Mouse (Mus musculus) heart, adult 18-20 months (tissue): ENCODE results near the gene Pbx1. TPM values are rescaled to one million over a fixed set of nuclear protein-coding genes. Genes with fewer than 3 reads are reported as not detected.
"Not testable (repeated sequence)": the region's sequence is repeated elsewhere in the genome, so short reads cannot be mapped to it uniquely, and the experiment has no call there.

Experiments
- DNase-seq, 2 experiments: peaks; one replicate each; pipeline ENCODE4 v3.0.0; 2021 to 2022; ENCODE audit warnings: mixed read lengths in 1 of 2
- long read RNA-seq, 2 experiments: library from polyadenylated mRNA; stranded (forward); transcript quantifications; one replicate each; pipeline ENCODE4 v2.0.0; 2021
- total RNA-seq, 2 experiments: library from RNA; stranded (reverse); gene quantifications; 2 replicates each; pipeline ENCODE4 v1.2.3; 2021

Pbx1 gene
- 10 to 100 TPM; 49.2 to 51.9 TPM for total RNA-seq
- long read RNA-seq, experiment 1, partial matches to known transcripts, result 1 of 8 reads
- long read RNA-seq, experiment 1, other reads (novel, unspliced or antisense), result 7 of 8 reads
- long read RNA-seq, experiment 2, partial matches to known transcripts, result 0 of 1 reads
- long read RNA-seq, experiment 2, other reads (novel, unspliced or antisense), result 1 of 1 reads

DNA sequence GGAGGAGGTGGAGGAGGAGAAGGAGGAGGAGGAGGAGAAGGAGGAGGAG lies at the start of gene Pbx1:
Gene Pbx1 (minus strand): TSS at position 39 of the 49 bp plus-strand sequence.
- DNase-seq, result not testable (repeated sequence)

DNA sequence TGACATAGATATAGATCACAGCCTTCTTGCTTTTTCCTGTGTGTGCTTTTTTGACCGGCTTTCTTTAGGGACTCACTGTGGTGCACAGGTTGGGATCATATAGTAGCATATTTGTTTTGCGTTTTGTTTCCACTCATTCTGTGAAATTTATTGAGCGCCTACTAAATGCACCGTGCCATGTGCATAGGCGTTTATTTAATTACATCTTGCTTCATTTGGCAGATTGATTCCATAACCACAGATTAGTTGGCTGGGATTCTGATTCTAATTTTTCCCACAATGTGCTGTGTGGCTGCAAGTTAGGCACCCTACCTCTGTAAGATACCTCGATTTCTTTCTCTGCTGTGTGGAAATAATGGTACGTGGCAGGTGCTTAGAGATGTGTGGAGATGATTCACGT lies 47.6 kb upstream of the Pbx1 start:
- no peak for DNase-seq

DNA sequence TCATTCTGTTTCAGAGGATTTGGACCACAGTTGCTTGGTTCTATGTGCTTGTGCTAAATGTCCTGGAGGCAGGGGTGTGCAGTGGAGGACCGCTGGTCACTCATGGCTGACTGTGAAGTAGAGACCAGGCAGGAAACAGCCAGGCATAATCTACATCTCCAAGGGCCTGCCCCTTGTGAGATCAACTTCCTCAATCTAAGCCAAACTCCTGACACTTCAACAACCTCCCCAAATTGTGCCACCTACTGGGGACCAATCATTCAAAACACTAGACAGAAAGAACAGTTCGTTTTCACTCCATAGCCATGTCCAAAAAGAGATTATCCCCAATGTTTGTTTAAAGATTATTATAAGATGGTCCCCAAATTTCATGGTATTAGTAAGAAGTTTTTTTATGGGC lies 46.8 kb upstream of the Pbx1 start:
- DNase-seq, result peak in 1 of 2 experiments; percentile 11

DNA sequence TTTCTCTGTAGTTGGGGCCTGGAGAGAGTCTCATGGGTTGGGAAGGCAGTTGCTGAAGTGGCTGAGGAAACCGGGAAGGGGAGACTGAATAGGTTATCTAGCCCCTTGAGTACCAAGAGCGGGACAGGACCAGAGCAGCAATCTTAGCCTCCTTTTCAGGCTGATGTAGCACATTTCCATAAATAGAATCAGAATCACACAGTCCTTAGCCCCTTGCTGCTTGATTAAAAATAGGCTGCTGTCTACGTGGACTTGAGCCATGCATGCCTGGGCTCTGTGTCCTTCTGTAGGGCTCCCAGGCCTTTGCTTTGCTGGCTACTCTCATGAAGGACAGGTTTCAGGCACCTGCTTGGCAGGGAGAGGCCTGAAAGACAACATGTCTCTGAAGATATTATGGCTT lies 44.8 kb upstream of the Pbx1 start:
- DNase-seq, result peak; percentile 56 to 79

DNA sequence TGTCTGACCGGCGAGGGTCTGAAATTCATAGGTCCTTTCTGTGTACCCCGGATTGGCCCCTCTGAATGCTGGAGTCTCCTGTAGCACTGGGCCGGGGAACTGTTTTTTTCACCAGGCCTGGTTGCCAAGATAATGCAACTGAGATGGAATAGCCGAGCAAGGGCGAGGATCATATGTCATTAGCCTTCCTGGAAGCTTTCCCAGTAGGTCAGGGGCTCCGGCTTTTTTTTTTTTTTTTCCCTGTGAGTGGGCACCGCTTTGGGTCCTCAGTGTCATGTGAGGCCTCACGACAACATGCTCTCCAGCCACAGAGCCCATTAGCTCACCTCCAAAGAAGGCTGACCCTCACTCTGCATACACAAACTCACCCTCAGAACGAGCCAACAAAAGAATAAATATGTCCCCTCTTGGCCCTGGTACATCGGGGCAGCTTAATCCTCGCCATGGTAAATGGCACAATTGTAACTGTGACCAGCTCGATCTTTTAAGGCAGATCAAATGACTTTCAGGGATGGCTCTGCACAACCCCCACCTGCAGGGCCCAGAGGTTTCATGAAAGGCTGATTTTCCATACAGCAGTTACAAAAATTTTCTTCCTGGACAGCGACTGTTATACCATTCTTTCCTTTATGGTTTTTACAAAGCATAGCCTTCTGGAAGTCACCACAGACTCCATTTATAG lies 44.3 kb upstream of the Pbx1 start:
- DNase-seq, result peak in 1 of 2 experiments; percentile 11

DNA sequence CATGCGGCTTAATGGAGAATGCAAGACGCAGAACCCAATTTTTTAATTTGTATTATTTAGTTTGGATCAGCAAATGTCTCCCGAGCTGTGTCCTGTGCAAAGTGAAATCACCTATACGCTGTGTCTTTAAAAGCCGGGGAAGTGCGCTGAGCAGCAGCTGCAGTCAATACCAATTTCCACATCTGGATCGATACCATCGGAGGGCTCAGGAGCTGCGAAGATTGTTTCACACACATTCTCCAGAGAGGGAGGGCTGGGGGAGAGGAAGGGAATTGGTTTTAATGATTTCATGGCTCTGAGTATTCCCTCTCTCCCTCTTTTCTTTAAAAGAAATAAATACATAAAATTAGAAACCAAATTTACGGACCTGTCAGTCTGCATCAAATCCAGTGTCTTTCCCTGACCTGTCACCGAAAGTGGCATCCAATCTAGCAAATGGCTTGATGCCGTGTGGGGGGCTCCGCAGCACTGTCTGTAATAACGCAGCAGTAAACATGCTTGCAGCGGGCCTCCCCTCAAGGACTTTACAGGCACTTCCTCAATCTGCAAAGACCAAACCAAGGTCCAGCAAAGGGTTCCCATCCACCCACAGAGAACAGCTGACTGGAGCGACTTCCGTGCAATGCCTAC lies 43.6 kb upstream of the Pbx1 start:
- no peak for DNase-seq

DNA sequence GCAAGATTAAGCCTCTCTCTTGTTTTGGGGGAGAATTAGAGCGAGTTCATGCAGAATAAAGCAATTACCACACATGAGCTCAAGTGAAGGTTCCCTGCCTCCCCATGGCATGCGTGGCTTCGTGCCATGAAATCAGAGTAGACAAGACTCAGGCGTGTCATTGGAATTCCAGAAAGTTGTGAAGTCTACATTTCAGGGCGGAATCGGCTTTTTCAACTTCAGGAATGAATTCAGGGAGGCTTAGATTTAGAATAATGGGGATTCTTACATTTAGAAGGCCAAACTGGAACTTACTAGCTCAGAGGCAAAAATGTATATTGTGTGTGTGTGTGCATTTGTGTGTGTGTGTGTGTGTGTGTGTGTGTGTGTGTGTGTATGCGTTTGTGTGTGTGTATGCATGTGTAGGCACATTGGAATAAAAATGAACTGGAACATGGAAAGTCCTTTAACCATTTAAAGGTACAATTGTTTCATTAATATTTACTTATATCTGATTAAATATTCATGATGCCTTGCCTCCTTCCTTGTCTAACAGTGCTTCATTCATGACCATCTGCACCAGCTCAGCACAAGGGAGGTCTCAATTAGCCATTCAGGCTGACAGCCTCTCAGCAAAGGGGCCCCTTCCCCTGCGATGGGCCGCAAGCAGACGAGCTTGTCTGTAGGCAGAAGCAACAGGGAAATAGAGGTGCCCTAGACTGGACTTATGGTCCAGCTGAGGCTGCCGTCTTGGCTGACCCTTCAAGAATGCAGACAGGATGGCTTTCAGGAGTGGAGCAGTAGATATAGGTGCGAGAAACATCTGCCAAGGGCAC lies 41.4 kb upstream of the Pbx1 start:
- peak; percentile 10 to 28 for DNase-seq

DNA sequence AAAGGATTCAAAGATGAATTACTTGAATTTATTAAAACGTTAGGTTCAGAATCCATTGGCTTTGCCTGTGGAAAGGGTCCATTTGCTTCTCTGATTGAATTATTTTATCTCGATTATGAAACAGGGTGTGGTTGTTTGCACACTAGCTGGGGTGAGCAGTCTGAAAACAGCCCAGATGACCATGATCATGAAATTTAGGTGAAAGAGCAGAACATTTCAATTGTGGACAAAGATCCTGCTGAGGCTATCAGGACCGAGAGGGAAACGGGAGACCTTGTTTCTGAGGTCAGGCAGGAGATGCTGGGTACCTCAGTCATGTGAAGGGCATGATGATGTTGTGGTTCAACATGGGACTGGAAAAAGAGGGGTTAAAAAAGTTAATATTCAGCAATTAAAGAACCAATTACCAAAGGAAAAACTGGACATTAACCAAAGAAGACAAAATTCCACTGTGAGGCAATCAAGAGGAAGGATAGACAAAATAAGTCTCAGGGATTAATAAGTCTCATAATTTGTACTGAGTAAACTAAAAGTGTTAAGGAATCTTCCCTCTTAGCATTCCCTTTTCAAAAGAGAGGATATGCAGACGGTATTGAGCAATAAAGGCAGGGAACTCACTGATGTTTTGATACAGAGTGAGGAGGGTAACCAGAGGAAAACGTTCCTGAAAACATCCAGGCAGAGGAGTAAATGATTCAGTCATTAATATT lies 40.6 kb upstream of the Pbx1 start:
- no peak for DNase-seq

DNA sequence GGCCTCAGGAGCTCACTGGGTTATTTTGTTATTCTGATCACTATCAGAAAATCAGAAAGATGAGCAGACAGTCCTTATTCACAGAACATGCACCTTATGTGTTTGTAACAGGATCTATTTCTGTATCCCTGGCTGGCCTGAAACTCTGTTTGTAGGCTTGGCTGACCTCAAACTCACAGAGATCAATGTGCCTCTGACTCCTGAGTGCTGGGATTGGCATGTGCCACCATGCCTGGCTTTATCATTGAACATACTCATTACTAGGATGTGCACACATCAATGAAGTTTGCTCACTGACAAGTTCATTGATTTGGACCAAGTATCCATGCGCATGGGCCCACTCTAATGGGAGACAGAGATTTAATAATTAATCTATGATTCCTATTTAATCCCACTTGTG lies 27.4 kb upstream of the Pbx1 start:
- no peak for DNase-seq

DNA sequence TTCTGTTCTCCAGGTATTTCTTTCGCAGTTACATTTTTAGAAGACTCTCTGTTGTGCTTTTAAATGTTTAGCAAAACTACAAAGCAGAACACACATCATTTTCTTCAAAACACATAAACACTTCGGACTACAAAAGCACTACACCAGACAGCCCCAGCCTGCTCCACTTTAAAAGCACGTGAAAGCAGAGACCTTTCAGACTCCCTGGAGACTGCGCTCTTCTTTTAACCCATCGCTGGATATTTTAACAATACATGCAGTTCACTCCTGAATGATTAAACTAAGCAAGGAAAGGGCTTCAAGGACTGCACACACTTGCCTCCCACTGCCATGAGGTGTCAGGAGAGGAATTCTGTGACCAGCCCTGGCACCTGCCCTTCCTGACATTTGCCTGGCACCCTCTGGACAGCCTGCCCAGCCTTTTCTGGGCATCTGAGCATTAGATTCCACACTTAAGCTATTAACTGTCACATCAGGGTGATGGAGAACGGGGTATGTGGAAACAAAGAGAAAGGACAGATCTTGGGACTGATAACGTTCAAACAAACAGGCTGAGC lies 25.2 kb upstream of the Pbx1 start:
- DNase-seq, result peak; percentile 29 to 34

DNA sequence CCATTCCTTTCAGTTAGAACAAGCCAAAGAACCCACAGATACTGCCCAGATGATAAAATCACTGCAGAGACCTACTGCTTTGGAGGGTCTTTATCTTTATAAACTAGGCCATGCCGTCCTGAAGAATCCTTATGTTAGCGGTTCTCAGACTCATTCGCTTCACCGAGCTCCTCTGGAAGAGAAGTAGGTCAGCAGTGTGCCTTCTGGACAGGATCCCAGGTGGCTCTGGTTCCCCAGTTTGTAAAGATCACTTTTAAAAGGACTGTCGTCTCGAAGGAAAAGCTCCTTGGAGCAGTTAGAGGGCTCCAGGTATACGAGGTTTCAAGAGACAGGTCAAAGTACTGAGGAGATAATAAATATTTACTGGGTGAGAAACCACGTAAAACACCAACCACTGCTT lies 23.1 kb upstream of the Pbx1 start:
- DNase-seq, result no peak

DNA sequence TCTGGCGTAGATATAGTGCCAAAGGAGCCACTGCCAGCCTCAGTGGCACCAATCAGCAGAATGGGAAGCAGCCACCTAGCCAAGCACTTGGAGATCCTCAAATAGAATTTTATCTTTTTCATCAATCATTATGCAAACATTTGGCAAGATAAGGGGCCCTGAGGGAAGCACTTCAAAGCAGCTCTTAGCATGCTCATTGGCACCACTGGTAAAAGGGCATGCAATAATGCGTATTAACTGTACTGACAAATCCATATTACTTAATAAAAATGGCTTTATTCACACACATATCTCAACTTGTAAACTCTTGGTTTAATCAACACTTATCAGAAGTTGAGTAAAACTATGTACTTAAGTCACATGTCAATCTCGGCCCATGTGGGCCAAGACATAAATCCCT lies 1.6 kb upstream of the Pbx1 start:
- no peak for DNase-seq

DNA sequence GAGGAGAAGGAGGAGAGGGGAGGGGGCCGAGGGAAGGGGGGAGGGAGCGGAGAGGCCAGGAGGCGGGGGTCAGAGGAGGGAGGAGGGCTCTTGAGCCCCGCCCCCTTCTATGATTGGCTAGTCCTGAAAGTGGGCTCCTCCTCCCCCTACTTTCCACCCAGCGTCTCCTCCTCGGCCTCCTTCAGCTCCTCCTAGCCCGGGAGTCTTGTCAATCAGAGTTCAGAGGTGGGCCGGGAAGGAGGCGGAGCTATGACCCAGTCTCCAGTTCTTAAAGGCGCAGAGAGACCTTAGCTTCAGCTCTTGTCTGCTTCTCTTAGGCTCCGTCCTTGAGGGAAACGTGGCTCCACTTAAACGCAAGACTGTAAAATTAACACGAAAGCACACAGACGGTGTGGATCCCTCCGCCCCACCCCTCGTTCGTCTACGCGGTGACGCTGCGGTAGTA lies 233 bp upstream of the Pbx1 start:
- DNase-seq, result peak; percentile 96 to 99

DNA sequence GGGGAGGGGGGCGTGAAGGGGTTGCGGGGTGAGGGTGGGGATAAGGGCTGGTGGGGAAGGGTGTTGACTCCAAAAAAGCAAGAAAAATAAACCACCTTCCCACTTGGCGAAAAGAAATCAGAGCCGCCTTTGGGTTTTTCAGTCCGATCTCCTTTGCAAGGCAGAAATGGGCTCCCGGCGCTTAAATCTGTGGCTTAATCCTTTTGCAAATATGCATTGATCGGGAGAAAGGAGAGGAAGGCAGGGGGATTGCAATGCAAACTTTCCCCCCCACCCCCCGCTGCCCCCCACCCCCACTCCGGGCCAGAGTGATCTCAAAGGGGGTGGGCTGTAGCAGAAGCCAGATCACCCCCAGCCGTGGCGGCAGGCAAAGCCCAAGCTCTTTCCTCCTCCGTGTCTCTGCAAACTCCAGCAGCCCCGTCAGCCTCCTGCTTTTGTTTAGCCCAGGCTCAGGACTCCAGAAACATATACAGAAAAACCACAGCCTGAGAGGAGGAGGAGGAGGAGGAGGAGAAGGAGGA lies 299 bp downstream of the Pbx1 start:
- peak in 1 of 2 experiments; percentile 90 for DNase-seq

DNA sequence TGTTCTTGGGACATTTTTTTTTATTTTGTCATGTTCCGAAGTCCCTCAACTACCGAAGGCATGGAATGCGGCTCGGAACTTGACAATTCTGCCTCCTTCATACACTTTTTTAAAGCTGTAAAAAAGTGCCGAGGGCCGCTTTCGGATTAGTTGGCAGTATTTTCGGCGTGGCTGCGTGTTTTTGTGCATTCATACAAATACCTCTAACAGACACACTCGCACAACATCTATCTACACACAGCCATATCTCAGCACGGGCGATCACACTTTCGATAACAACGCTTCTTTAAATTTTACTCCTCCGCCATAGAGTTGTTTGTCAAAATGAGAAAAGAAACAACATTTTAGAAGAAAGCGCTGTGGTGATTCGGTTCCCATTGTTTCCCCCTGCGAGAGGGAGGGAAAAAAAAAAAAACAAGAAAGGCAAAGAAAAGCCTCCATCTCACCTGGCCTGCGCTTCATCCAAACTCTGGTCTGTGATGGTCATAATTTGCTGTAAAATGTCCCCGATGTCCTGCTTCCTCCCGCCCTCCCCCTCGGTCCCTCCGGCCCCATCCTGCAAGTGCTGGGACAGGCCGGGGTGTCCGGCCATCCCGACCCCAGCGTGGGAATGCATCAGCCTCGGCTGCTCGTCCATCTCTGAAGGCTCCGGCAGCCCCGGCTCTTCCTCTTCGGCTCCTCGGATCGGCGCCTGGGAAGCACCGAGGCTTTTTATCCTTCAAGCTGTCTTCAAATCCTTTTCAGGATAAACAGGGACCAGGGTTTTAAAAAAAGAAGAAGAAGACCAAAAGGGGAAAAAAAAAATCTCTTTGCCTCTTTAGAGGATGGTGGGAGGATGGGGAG lies 981 bp downstream of the Pbx1 start:
- peak; percentile 57 to 73 for DNase-seq

DNA sequence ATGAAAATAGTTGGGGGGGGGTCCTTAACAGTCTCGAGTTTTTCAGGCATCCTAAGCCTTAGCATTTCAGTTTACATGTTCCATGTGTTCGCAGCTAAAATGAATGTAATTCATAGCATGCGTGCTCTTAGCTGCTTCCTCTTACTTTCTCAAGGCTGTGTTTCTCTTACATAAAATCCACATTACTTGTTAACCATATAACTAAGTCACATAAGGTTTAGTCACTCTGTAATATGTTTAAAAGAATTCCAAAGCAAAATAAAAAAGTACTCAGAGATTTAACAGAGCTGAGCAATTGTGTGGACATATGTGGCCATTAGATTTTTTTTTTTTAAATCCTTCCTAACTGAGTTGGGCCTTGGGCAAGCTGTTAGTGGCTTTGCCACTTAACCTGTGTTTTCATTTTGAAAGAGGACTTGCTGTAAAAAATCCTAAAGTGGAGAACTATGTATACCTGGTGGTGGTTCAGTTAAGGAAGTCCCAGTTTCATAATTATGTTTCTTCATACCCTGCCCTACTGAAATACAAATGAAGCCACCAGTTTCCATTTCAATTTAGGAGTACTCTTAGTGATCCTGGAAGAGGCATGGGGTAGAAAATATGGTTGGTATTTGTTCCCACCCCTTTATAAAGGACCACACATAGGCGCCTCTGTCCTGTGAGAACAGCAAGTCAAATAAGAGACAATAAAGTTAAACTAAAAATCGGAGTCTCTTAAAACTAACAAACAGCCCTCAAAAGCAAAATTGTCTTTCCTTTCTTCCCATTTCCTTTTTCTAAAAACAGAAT lies 2.0 kb downstream of the Pbx1 start:
- peak in 1 of 2 experiments; percentile 25 for DNase-seq

DNA sequence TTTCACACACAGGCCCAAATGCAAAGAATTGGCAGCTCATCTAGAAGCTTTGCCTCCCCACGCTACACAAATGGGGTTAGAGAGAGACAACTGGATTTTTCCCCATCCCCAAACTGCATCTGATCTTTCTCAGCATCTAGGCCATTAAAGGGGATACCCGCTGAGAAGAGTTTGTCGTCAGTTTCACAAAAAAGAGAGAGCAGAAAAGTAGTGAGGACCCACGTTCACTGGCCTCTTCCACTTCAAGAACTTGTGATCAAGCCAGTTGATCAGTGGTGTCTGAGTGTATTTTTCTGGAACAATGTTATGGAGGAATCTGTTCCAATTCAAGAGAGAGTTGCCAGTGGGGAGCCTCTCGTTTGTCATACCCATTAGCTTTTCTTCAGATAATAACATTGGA lies 2.7 kb downstream of the Pbx1 start:
- DNase-seq, result peak in 1 of 2 experiments; percentile 53

DNA sequence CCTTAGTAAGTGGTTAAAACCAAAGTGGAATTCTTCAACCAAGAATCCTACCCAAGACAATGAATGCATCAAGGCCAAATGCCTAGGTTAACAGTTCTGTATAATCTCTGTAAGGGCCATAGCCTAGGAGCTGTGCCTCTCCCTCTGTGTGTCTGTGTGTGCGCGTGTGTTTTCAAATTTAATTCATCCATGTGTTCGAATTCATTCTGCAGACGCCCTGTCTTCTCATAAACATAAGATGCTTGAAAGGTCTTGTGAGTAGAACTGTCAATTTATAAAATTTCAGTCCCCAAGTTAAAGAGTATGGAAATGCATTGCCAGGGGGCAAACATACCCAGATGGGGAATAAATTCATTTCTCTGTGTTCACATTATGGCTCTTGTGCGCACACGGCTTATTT lies 3.8 kb downstream of the Pbx1 start:
- no peak for DNase-seq

DNA sequence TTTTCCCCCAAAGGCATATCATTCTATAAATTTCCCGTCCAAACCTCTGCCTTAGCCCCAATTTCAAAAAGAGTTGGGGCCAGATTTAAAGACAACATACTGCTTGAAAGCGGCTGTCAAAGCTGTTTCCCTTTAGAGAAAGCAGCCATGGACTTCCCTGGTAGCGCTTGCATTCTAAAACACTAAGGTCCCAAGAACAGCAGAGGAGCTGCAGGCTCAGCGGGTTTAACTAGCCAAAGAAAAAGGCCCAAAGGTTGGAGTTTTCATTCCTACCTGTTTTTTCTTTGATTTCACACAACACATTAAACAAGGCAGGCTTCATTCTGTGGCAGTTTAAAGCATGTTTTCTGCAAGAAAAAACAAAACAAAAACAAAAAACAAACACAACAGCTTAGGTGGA lies 4.5 kb downstream of the Pbx1 start:
- no peak for DNase-seq

DNA sequence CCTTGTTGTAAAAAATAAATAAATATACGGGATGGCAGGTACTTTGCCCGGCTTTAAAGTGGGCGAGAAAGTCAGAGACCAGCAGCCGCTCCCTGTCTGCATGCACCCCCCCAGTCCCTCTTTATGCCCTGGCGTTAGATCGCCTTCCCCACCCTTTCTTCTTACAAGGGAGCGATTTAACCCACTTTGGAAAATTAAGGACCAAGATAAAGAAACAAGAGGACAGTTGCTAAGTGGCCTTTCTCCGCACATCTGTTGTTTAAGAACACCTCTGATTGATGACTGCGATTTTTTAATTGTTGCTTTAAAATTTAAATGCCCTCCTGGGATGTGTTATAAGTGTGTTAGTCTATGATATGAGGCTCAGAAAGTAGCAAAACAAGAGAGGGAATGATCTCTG lies 5.2 kb downstream of the Pbx1 start:
- no peak for DNase-seq
